Mouse (Mus musculus) heart, adult 2 months (tissue): ENCODE results near the gene Cuta. TPM values are rescaled to one million over a fixed set of nuclear protein-coding genes. Genes with fewer than 3 reads are reported as not detected.
A peak's percentile ranks its signal among the peaks of the same experiment; 100 is the strongest.

Source experiments
- DNase-seq, 2 experiments: peaks; one replicate each; pipeline ENCODE4 v3.0.0; 2021
- H3K27ac ChIP-seq: fragments of 200-600 bp; 2 replicates; pipeline ENCODE4 v1.8.1; 2022
- H3K27me3 ChIP-seq: fragments of 200-500 bp; 2 replicates; pipeline ENCODE4 v1.6.1; 2012; ENCODE audit warnings: mild to moderate bottlenecking, low read length, inconsistent platforms, mixed read lengths; ENCODE audit not compliant: control insufficient read depth, insufficient read depth
- H3K36me3 ChIP-seq: fragments of 200-500 bp; 2 replicates; pipeline ENCODE4 v1.6.1; 2012; ENCODE audit warnings: low read length, inconsistent platforms; ENCODE audit not compliant: control insufficient read depth, insufficient read depth
- H3K4me1 ChIP-seq: fragments of 200-500 bp; 2 replicates; pipeline ENCODE4 v1.6.1; 2011; ENCODE audit warnings: low read length; ENCODE audit not compliant: control insufficient read depth, insufficient read depth
- H3K4me3 ChIP-seq: fragments of 200-600 bp; 2 replicates; pipeline ENCODE4 v1.8.1; 2022
- H3K79me2 ChIP-seq: fragments of 200-500 bp; replicated peaks from 2 replicates; pipeline ENCODE4 v1.6.1; 2012; ENCODE audit warnings: mild to moderate bottlenecking, inconsistent platforms, low read length, moderate library complexity, mixed read lengths; ENCODE audit not compliant: control insufficient read depth, insufficient read depth
- H3K9ac ChIP-seq: fragments of 200-500 bp; 2 replicates; pipeline ENCODE4 v1.6.1; 2012; ENCODE audit warnings: low read depth, mild to moderate bottlenecking, control low read depth, inconsistent platforms, low read length, mixed read lengths
- CTCF ChIP-seq: fragments of 200-600 bp; IDR thresholded peaks from 2 replicates; pipeline ENCODE4 v1.8.1; 2022; ENCODE audit warnings: antibody characterized with exemption, mild to moderate bottlenecking, moderate library complexity
- EP300 ChIP-seq: fragments of 200-500 bp; IDR thresholded peaks from 2 replicates; pipeline ENCODE4 v1.6.1; 2011; ENCODE audit warnings: low read depth, low read length, control low read depth; ENCODE audit not compliant: insufficient read depth
- POLR2A ChIP-seq: fragments of 200-500 bp; IDR thresholded peaks from 2 replicates; pipeline ENCODE4 v1.6.1; 2011; ENCODE audit warnings: mild to moderate bottlenecking, low read depth, low read length, control low read depth; ENCODE audit not compliant: insufficient read depth
- WGBS: fragments of 180-500 bp; shearing (Covaris S2); methylation state at CpG from one replicate; pipeline ENCODE4 v1.1.7; 2018; 5-methylcytosine and 5-hydroxymethylcytosine counted together
- intact Hi-C: fragments of 180-260 bp; cut with DNase I; formaldehyde crosslinking; loops from one replicate; pipeline ENCODE4 v1.15.1; 2025
- polyA plus RNA-seq: library from polyadenylated mRNA; depleted of rRNA; stranded (reverse); fragments of >200 nt; gene quantifications from 2 replicates; pipeline ENCODE4 v1.2.3, GENCODE M21; 2012
- total RNA-seq, 2 experiments: library from RNA; stranded (reverse); gene quantifications; 2 replicates each; pipeline ENCODE4 v1.2.3; 2021

Gene Cuta
- total and polyA plus RNA-seq, 3 experiments: 78.6 to 96.6 (median 94.2) TPM

- Histone ChIP-seq H3K27ac (no peak overlapping the region), H3K4me3 (no peak overlapping the region), H3K9ac (no peak overlapping the region), H3K36me3 (no peaks in the 10 kb centered on the region), H3K4me1 (no peaks in the 10 kb centered on the region), H3K79me2 (no peaks in the 10 kb centered on the region), H3K27me3 (no peaks in the 10 kb centered on the region)
- intact Hi-C loops: no loop called here
- no peak for TF ChIP-seq EP300
- TF ChIP-seq CTCF: no peak
- no peak for TF ChIP-seq POLR2A
- no peak for DNase-seq
- WGBS: 87% methylated on average over 4 of the region's 4 CpGs
Observed at GRCm38 (mm10) chr17:26959815-26960214, 20.4 kb upstream of the Cuta start.

GRCm38 (mm10) chr17:26958880-26959279 is 19.5 kb upstream of the Cuta start:
- no peak for TF ChIP-seq POLR2A
- TF ChIP-seq EP300: no peak
- no peak for TF ChIP-seq CTCF
- intact Hi-C loops: no loop called here
- Histone ChIP-seq H3K9ac (no peak overlapping the region), H3K4me3 (no peak overlapping the region), H3K36me3 (no peaks in the 10 kb centered on the region), H3K27ac (no peak overlapping the region), H3K4me1 (no peaks in the 10 kb centered on the region), H3K79me2 (no peaks in the 10 kb centered on the region), H3K27me3 (no peaks in the 10 kb centered on the region)
- WGBS: 60% methylated on average over 5 of the region's 5 CpGs
- no peak for DNase-seq

- Histone ChIP-seq H3K36me3 (no peaks in the 10 kb centered on the region), H3K27me3 (no peaks in the 10 kb centered on the region), H3K4me1 (no peaks in the 10 kb centered on the region), H3K79me2 (no peaks in the 10 kb centered on the region), H3K4me3 (no peak overlapping the region), H3K9ac (no peak overlapping the region), H3K27ac (no peak overlapping the region)
- TF ChIP-seq CTCF (no peak), EP300 (no peak), POLR2A (no peak)
- WGBS: 82% methylated on average over 5 of the region's 5 CpGs
- DNase-seq: no peak
- intact Hi-C loops: no loop called here
Observed at GRCm38 (mm10) chr17:26957872-26958271, 18.5 kb upstream of the Cuta start.

DNA sequence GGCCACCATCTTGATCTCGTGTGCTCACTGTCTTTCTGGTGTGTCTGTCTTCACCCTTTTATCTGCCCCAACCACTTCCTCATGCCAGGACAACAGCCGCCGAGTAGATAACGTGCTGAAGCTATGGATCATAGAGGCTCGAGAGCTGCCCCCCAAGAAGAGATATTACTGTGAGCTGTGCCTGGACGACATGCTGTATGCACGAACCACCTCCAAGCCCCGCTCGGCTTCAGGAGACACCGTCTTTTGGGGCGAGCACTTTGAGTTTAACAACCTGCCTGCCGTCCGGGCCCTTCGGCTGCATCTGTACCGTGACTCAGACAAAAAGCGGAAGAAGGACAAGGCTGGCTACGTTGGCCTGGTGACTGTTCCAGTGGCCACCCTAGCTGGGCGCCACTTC is 17.5 kb upstream of the Cuta start:
- Histone ChIP-seq H3K27ac (no peak overlapping the region), H3K9ac (no peak overlapping the region)

DNA sequence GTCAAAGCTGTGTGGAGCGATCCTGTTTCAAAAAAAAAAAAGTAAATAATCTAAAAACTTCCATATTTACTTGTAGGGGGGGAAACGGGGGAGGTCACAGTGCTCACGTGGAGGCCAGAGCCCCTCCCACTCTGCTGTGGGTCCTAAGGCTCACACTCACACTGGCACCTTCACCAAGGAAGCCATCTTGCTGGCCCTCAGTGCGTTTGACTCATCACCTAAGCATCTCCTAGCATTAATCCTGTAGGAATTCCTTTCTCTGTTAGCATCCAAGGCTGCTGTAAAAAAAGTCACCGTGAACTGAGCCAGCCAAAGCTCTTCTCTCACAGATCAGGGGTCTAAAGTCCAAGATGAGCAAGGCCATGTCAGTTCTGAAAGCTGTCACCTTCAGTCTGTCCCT is 16.9 kb upstream of the Cuta start:
- intact Hi-C loops: no loop called here
- TF ChIP-seq EP300: no peak
- TF ChIP-seq POLR2A: no peak
- no peak for TF ChIP-seq CTCF
- WGBS: 74% methylated on average over 5 of the region's 5 CpGs
- no peaks in the 10 kb centered on the region; the same call in 1 of the 2 replicates for H3K4me1 ChIP-seq
- no peaks in the 10 kb centered on the region for H3K27me3 ChIP-seq
- no peaks in the 10 kb centered on the region for H3K79me2 ChIP-seq
- no peak for DNase-seq
- no peak overlapping the region for H3K27ac ChIP-seq
- no peaks in the 10 kb centered on the region for H3K36me3 ChIP-seq
- no peak overlapping the region for H3K9ac ChIP-seq
- no peak overlapping the region for H3K4me3 ChIP-seq

More for the DNA sequence above, 17.5 kb upstream of the Cuta start:
- intact Hi-C loops: no loop called here
- Histone ChIP-seq H3K79me2 (no peaks in the 10 kb centered on the region), H3K27me3 (no peaks in the 10 kb centered on the region), H3K4me1 (no peaks in the 10 kb centered on the region; the same call in 1 of the 2 replicates), H3K4me3 (no peak overlapping the region), H3K36me3 (no peaks in the 10 kb centered on the region)
- DNase-seq: no peak
- TF ChIP-seq POLR2A: no peak
- TF ChIP-seq EP300: no peak
- no peak for TF ChIP-seq CTCF
- 74% methylated on average over 18 of the region's 18 CpGs for WGBS

GRCm38 (mm10) chr17:26953726-26954125 is 14.4 kb upstream of the Cuta start:
- DNase-seq: no peak
- H3K27me3 ChIP-seq: no peaks in the 10 kb centered on the region
- H3K27ac ChIP-seq: peak overlapping the region; percentile 72
- TF ChIP-seq EP300: no peak
- no peak for TF ChIP-seq CTCF
- no peak for TF ChIP-seq POLR2A
- H3K9ac ChIP-seq: peak overlapping the region; percentile 41
- intact Hi-C loops: no loop called here
- H3K4me3 ChIP-seq: peak overlapping the region; percentile 31
- H3K36me3 ChIP-seq: no peaks in the 10 kb centered on the region
- H3K79me2 ChIP-seq: no peaks in the 10 kb centered on the region
- no peaks in the 10 kb centered on the region; the same call in 1 of the 2 replicates for H3K4me1 ChIP-seq
- 21% methylated on average over 16 of the region's 16 CpGs for WGBS
